Mouse (Mus musculus) lung, embryonic 14.5 days (tissue): ENCODE data around the gene B230307C23Rik. TPM values are rescaled to one million over a fixed set of nuclear protein-coding genes. Genes with fewer than 3 reads are reported as not detected.
"Not testable (repeated sequence)": the region's sequence is repeated elsewhere in the genome, so short reads cannot be mapped to it uniquely, and the experiment has no call there.

ENCODE experiments used
- ATAC-seq: fragments of 200-750 bp; cut with Nextera tagmentation; 2 replicates; pipeline ENCODE4 v1.8.0; 2017; ENCODE audit warnings: mild to moderate bottlenecking, moderate TSS enrichment, moderate library complexity; ENCODE audit not compliant: insufficient read depth
- DNase-seq: peaks from one replicate; pipeline ENCODE4 v3.0.0-alpha.2; 2015
- H3K27ac ChIP-seq: fragments of 300-500 bp; sonication (generic); 2 replicates; pipeline ENCODE4 v1.5.1; 2014; ENCODE audit warnings: low read depth, mild to moderate bottlenecking, moderate library complexity
- H3K27me3 ChIP-seq: fragments of 300-500 bp; sonication (generic); 2 replicates; pipeline ENCODE4 v1.6.1; 2014; ENCODE audit warnings: low read length, control low read depth; ENCODE audit not compliant: insufficient read depth
- H3K36me3 ChIP-seq: fragments of 300-500 bp; sonication (generic); 2 replicates; pipeline ENCODE4 v1.6.1; 2014; ENCODE audit warnings: control low read depth; ENCODE audit not compliant: insufficient read depth
- H3K4me1 ChIP-seq: fragments of 300-500 bp; sonication (generic); 2 replicates; pipeline ENCODE4 v1.6.1; 2014; ENCODE audit warnings: antibody characterized with exemption, control low read depth; ENCODE audit not compliant: insufficient read depth
- H3K4me2 ChIP-seq: fragments of 300-500 bp; sonication (generic); 2 replicates; pipeline ENCODE4 v1.6.1; 2014; ENCODE audit warnings: mild to moderate bottlenecking
- H3K4me3 ChIP-seq: fragments of 300-500 bp; sonication (generic); 2 replicates; pipeline ENCODE4 v1.5.1; 2014; ENCODE audit warnings: low read depth, low read length
- H3K9ac ChIP-seq: fragments of 300-500 bp; sonication (generic); 2 replicates; pipeline ENCODE4 v1.6.1; 2014
- H3K9me3 ChIP-seq: fragments of 300-500 bp; sonication (generic); 2 replicates; pipeline ENCODE4 v1.6.1; 2016; ENCODE audit warnings: low read depth, low read length, control low read depth
- CTCF ChIP-seq: IDR thresholded peaks from 2 replicates; pipeline ENCODE4 v1.5.1; 2016; ENCODE audit warnings: antibody characterized with exemption, low read depth
- WGBS: fragments of 180-500 bp; shearing (Covaris S2); extraction: QIAGEN DNeasy Blood & Tissue Kit; methylation state at CpG from one replicate; pipeline ENCODE4 v1.1.7; 2014; 5-methylcytosine and 5-hydroxymethylcytosine counted together
- polyA plus RNA-seq: library from polyadenylated mRNA; unstranded; fragments of >200 nt; fragmentation: Nextera tagmentation; extraction: Ambion mirVana; gene quantifications from 2 replicates; pipeline ENCODE4 v1.2.1, GENCODE M21; 2014

Gene B230307C23Rik
- polyA plus RNA-seq, 1 experiment from 2014 or later, result 23.3 TPM

GRCm38 (mm10) chr16:97977277-97977676, 19.8 kb upstream of the B230307C23Rik start:
- H3K4me3 ChIP-seq, result no peak overlapping the region
- no peak overlapping the region for H3K9ac ChIP-seq
- TF ChIP-seq CTCF, result no peak
- no peak for ATAC-seq
- DNase-seq, result no peak
- H3K27me3 ChIP-seq, result no peaks in the 10 kb centered on the region
- no peaks in the 10 kb centered on the region for H3K36me3 ChIP-seq
- H3K4me2 ChIP-seq, result no peak overlapping the region
- WGBS, result 55% methylated on average over 1 of the region's 1 CpGs
- H3K27ac ChIP-seq, result no peak overlapping the region
- H3K4me1 ChIP-seq, result no peaks in the 10 kb centered on the region
- H3K9me3 ChIP-seq, result no peaks in the 10 kb centered on the region

GRCm38 (mm10) chr16:97977722-97978121, 19.4 kb upstream of the B230307C23Rik start:
- no peak for DNase-seq
- H3K27me3 ChIP-seq, result no peaks in the 10 kb centered on the region
- no peaks in the 10 kb centered on the region for H3K9me3 ChIP-seq
- no peak overlapping the region for H3K4me3 ChIP-seq
- no peak overlapping the region for H3K9ac ChIP-seq
- H3K4me2 ChIP-seq, result no peak overlapping the region
- H3K36me3 ChIP-seq, result no peaks in the 10 kb centered on the region
- no peak overlapping the region for H3K27ac ChIP-seq
- no peak for ATAC-seq
- WGBS, result 88% methylated on average over 3 of the region's 3 CpGs
- no peak for TF ChIP-seq CTCF
- H3K4me1 ChIP-seq, result no peaks in the 10 kb centered on the region

GRCm38 (mm10) chr16:97981362-97981761, 15.8 kb upstream of the B230307C23Rik start:
- no peak overlapping the region for H3K4me2 ChIP-seq
- no peaks in the 10 kb centered on the region for H3K27me3 ChIP-seq
- no peaks in the 10 kb centered on the region for H3K36me3 ChIP-seq
- H3K4me1 ChIP-seq, result no peaks in the 10 kb centered on the region
- no peak for TF ChIP-seq CTCF
- H3K9ac ChIP-seq, result no peak overlapping the region
- DNase-seq (no peak), ATAC-seq (no peak)
- no peak overlapping the region for H3K4me3 ChIP-seq
- H3K9me3 ChIP-seq, result no peaks in the 10 kb centered on the region
- H3K27ac ChIP-seq, result no peak overlapping the region
- WGBS, result 79% methylated on average over 1 of the region's 1 CpGs

- DNase-seq, result no peak
- H3K4me1 ChIP-seq, result no peaks in the 10 kb centered on the region
- no peaks in the 10 kb centered on the region for H3K27me3 ChIP-seq
- no peaks in the 10 kb centered on the region for H3K9me3 ChIP-seq
- H3K9ac ChIP-seq, result no peak overlapping the region
- no peaks in the 10 kb centered on the region for H3K36me3 ChIP-seq
- TF ChIP-seq CTCF, result no peak
- H3K4me3 ChIP-seq, result no peak overlapping the region
- H3K27ac ChIP-seq, result no peak overlapping the region
- ATAC-seq, result no peak
- WGBS, result 84% methylated on average over 5 of the region's 5 CpGs
- H3K4me2 ChIP-seq, result no peak overlapping the region
Observed at GRCm38 (mm10) chr16:97984589-97984988, 12.5 kb upstream of the B230307C23Rik start.

DNA sequence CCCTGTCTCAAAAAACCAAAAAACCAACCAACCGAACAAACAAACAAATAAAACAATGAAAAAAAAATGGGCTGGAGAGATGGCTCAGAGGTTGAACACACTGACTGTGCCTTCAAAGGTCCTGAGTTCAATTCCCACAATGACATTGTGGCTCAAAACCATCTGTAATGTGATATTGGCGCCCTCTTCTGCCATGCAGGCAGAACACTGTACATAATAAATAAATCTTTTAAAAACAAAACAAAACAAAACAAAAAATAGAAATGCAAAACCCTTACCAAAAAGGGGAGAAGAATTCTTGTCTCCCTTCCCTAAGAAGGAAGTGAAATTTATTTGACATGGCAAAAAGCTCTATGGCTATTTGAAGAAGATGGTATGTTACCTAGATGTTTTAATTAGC, 5.6 kb upstream of the B230307C23Rik start:
- WGBS, result 82% methylated on average over 2 of the region's 2 CpGs
- no peaks in the 10 kb centered on the region for H3K4me1 ChIP-seq
- no peaks in the 10 kb centered on the region for H3K36me3 ChIP-seq
- H3K9ac ChIP-seq, result no peak overlapping the region
- no peaks in the 10 kb centered on the region for H3K27me3 ChIP-seq
- no peak for TF ChIP-seq CTCF
- DNase-seq (no peak), ATAC-seq (no peak)
- no peak overlapping the region for H3K4me2 ChIP-seq
- H3K4me3 ChIP-seq, result no peak overlapping the region
- no peak overlapping the region for H3K27ac ChIP-seq
- no peaks in the 10 kb centered on the region for H3K9me3 ChIP-seq

DNA sequence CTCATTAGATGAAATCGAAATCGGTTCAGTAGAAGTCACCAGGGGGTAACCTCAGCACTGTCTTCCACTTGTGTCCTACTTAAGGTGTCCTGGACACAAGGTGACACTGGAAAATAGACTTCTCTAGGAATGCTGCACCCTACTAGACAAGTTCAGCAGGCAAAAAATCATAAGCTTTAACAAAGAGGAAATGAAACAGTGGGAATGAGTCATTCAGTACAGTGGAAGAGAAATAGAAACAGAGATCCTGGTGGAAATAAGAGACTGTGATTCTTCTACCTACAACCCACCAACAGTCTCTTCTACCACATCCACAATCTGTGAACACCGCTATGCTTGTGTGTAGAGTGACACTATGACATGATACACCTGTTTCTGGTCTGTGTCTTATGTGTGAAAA, 4.6 kb upstream of the B230307C23Rik start:
- 73% methylated on average over 3 of the region's 3 CpGs for WGBS
- DNase-seq, H3K36me3 ChIP-seq, H3K4me3 ChIP-seq, H3K9me3 ChIP-seq, H3K4me1 ChIP-seq, H3K4me2 ChIP-seq, ATAC-seq, H3K27ac ChIP-seq, H3K27me3 ChIP-seq, H3K9ac ChIP-seq: not testable (repeated sequence)

GRCm38 (mm10) chr16:97995849-97996615, 1.1 kb upstream of the B230307C23Rik start:
- Histone ChIP-seq H3K9me3 (no peaks in the 10 kb centered on the region; the same call in 1 of the 2 replicates), H3K36me3 (no peaks in the 10 kb centered on the region), H3K4me2 (peak overlapping the region; percentile 74), H3K9ac (peak overlapping the region; percentile 55), H3K4me3 (peak overlapping the region; percentile 51), H3K27me3 (no peaks in the 10 kb centered on the region), H3K4me1 (no peaks in the 10 kb centered on the region; the same call in 1 of the 2 replicates), H3K27ac (peak overlapping the region; percentile 88)
- TF ChIP-seq CTCF, result no peak
- ATAC-seq, result no peak
- WGBS, result 23% methylated on average over 1 of the region's 1 CpGs
- DNase-seq, result peak; percentile 19

- Histone ChIP-seq H3K4me2 (peak overlapping the region; percentile 74), H3K4me3 (peak overlapping the region; percentile 51), H3K9ac (peak overlapping the region; percentile 55), H3K27ac (peak overlapping the region; percentile 88)
- not testable (repeated sequence) for H3K4me1 ChIP-seq, H3K36me3 ChIP-seq, H3K9me3 ChIP-seq, H3K27me3 ChIP-seq
- DNase-seq, result peak; percentile 21
- ATAC-seq, result peak; percentile 73
- WGBS, result 1% methylated on average over 8 of the region's 8 CpGs
Observed at GRCm38 (mm10) chr16:97997383-97997731, 242 bp downstream of the B230307C23Rik start.
